ENCODE assay signal across 8 mouse cellular contexts in genomic region chr3:53258657-53259158, GRCm38 (mm10).
DNase-seq lines count a peak whose midpoint lies in the region; ATAC-seq and TF ChIP-seq lines count a peak whose summit lies in the region.

No protein-coding gene starts in this region.

- no peak for TF ChIP-seq EP300 in lung, postnatal 0 days (IDR thresholded peaks at IDR 0.05)

- no peaks in the 10 kb centered on the region for H3K9me3 ChIP-seq in lung, postnatal 0 days (ENCODE audit: low read length)
- no peaks in the 10 kb centered on the region for H3K9me3 ChIP-seq in stomach, embryonic 14.5 days (ENCODE audit: control insufficient read depth, low read depth, low read length)
- no peaks in the 10 kb centered on the region for H3K9me3 ChIP-seq in intestine, embryonic 15.5 days

- DNase-seq in gastrocnemius, postnatal 25 days: peak; percentile 13
- no peak for DNase-seq in gastrocnemius, adult 18-20 months (ENCODE audit: low spot score)
- peak; percentile 20 for DNase-seq in lung, postnatal 0 days (ENCODE audit: low spot score)
- no peak for DNase-seq in lung, postnatal 25 days (ENCODE audit: low spot score)
- DNase-seq in kidney, postnatal 10 days: peak; percentile 42
- no peak for DNase-seq in layer of hippocampus, adult 9-11 months

- WGBS in lung, postnatal 0 days: 17% methylated on average over 7 of the region's 7 CpGs
- 38% methylated on average over 7 of the region's 7 CpGs for WGBS in stomach, embryonic 14.5 days
- WGBS in intestine, embryonic 15.5 days: 35% methylated on average over 7 of the region's 7 CpGs

- no peak overlapping the region for H3K4me3 ChIP-seq in lung, postnatal 0 days (ENCODE audit: low read depth, low read length)
- no peak overlapping the region for H3K4me3 ChIP-seq in stomach, embryonic 14.5 days (ENCODE audit: low read depth, low read length)
- no peak overlapping the region for H3K4me3 ChIP-seq in intestine, embryonic 15.5 days (replicated peaks)

- no peak overlapping the region for H3K9ac ChIP-seq in lung, postnatal 0 days (replicated peaks; ENCODE audit: low read depth)
- H3K9ac ChIP-seq in stomach, embryonic 14.5 days (replicated peaks; ENCODE audit: low read depth, low read length): no peak overlapping the region
- H3K9ac ChIP-seq in intestine, embryonic 15.5 days: no peak overlapping the region

- ATAC-seq in lung, postnatal 0 days: peak; percentile 58
- ATAC-seq in stomach, embryonic 14.5 days (ENCODE audit: insufficient number of reproducible peaks, insufficient read depth, low FRiP score, low read depth): no peak
- no peak for ATAC-seq in intestine, embryonic 15.5 days

- H3K4me1 ChIP-seq in lung, postnatal 0 days (ENCODE audit: insufficient read depth, low read depth, low read length): no peaks in the 10 kb centered on the region
- peaks cover 3% of the 10 kb centered on the region; the same call in 1 of the 2 replicates for H3K4me1 ChIP-seq in stomach, embryonic 14.5 days (ENCODE audit: control insufficient read depth, insufficient read depth, low read length)
- 0 out of 2 replicates have a peak, but pooled peaks cover 3% of the 10 kb centered on the region for H3K4me1 ChIP-seq in intestine, embryonic 15.5 days (replicated peaks)

- no peak overlapping the region for H3K4me2 ChIP-seq in lung, postnatal 0 days (replicated peaks; ENCODE audit: low read depth, low read length)
- no peak overlapping the region for H3K4me2 ChIP-seq in stomach, embryonic 14.5 days (replicated peaks; ENCODE audit: low read depth, low read length)
- no peak overlapping the region for H3K4me2 ChIP-seq in intestine, embryonic 15.5 days (replicated peaks)

- H3K27ac ChIP-seq in lung, postnatal 0 days (ENCODE audit: low read length): no peak overlapping the region
- peak overlapping the region; percentile 33; the same call in 1 of the 2 replicates for H3K27ac ChIP-seq in stomach, embryonic 14.5 days (ENCODE audit: low read length)
- H3K27ac ChIP-seq in intestine, embryonic 15.5 days: no peak overlapping the region

- H3K36me3 ChIP-seq in lung, postnatal 0 days (ENCODE audit: insufficient read depth, low read length): no peaks in the 10 kb centered on the region
- H3K36me3 ChIP-seq in stomach, embryonic 14.5 days (ENCODE audit: control insufficient read depth, insufficient read depth, low read length): no peaks in the 10 kb centered on the region
- no peaks in the 10 kb centered on the region for H3K36me3 ChIP-seq in intestine, embryonic 15.5 days

- H3K27me3 ChIP-seq in lung, postnatal 0 days (replicated peaks; ENCODE audit: insufficient read depth, low read length): no peaks in the 10 kb centered on the region
- H3K27me3 ChIP-seq in stomach, embryonic 14.5 days (ENCODE audit: control insufficient read depth, insufficient read depth, low read length): no peaks in the 10 kb centered on the region
- H3K27me3 ChIP-seq in intestine, embryonic 15.5 days (replicated peaks): no peaks in the 10 kb centered on the region

- no peak for TF ChIP-seq CTCF in lung, postnatal 0 days (IDR thresholded peaks at IDR 0.05)

Comparison
In these comparisons a context has a peak if more than half of its experiments do, and no peak if none do; other contexts are left out.
1. DNase-seq: peak in gastrocnemius, postnatal 25 days (single experiment), lung, postnatal 0 days (single experiment) and kidney, postnatal 10 days (single experiment); none in gastrocnemius, adult 18-20 months (single experiment), lung, postnatal 25 days (single experiment) and layer of hippocampus, adult 9-11 months (single experiment).